Mouse (Mus musculus) frontal cortex, postnatal 14 days (tissue): ENCODE results near the gene Impdh2.

Experiments used
- DNase-seq, 2 experiments: peaks; one replicate each; pipeline ENCODE4 v3.0.0; 2022; ENCODE audit warnings: low spot score in 2 of 2

Gene Impdh2

GRCm38 (mm10) chr9:108560227-108560841 is at the start of gene Impdh2:
Impdh2 (plus strand) TSS chr9:108560286.
- peak; percentile 91 to 92 for DNase-seq

DNA sequence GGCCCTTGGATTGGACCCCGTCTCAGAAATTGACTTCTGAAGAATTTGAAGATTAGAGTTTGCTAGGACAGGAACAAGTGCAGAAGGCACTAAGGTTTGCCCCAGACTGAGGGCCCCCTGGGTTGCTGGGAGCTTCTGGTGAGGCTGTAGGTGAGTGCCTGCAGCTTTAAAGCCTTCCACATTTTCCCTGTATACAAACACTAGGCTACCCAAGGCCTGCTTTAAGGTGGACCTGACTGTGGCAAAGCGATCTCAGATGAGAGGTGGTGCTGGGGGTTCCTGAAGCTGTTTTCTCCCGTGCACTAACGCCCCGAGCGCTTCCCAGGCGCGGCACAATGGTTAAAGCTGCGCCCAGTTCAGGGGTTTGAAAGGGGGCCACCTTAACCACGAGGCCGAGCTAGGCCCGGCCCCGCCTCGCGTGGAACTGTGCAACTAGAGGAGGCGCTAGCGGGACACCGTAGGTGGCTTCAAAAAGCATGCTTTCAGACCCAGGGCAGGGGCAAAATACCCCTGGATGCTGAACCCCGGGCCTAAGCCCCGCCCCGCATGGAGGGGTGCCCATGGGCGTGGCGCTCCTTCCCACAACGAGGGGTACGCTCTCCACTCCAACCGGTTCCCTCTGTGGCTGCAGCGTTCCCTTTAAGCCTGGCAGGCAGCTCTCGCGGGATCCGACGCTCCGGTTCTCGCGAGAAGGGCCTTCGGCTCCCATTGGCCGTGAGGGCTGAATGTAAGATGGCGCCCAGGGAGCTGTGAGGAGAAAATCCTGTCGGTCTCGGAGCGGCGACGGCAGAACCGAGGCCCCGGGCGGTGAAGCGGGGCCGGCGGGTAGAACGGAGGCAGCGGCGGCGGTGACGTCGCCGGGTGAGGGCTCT is 43.5 kb upstream of the Impdh2 start, which contains the start of gene Qrich1:
Gene Qrich1, plus strand, starts transcription at position 427 of the 872 bp plus-strand sequence.
- peak; percentile 95 for DNase-seq

DNA sequence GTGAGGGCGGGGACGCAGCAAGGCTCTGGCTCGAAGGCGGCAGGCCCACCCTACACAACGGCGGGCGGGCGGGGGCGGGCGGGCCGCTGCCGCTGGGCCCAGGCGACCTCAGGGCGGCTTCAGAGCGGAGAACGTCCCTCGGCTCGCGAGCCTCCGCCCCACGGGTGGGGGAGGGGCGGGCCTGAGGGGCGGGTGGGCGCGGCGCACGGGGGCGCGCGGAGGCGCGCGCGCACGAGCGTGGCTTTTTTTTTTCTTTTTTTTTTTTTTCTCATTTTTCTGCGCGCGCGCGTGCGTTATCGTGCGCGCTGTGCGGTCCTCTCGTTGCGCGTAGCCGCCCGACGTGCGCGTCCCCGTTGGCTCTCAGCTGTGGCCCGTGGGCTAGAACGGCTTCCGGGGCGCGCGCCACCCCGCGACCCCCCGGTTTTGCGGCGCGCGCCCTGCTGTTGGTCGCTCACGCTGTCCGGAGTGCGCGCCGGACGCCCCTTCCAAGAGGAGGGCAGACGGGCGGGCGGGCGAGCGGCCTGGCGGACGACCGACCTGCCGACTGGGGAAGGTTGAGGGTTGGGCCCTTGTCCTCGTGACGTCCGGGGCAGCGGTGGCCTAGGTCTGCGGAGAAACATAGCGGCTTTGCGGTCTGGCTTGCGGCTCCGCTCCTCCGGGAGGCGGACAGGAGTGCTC is 42.7 kb upstream of the Impdh2 start:
- DNase-seq = peak; percentile 60 to 77

GRCm38 (mm10) chr9:108517931-108518332 is 42.2 kb upstream of the Impdh2 start:
- DNase-seq = peak; percentile 35 to 57

GRCm38 (mm10) chr9:108521604-108522003 is 38.5 kb upstream of the Impdh2 start:
- DNase-seq = no peak

GRCm38 (mm10) chr9:108523341-108523740 is 36.7 kb upstream of the Impdh2 start:
- DNase-seq = no peak

DNA sequence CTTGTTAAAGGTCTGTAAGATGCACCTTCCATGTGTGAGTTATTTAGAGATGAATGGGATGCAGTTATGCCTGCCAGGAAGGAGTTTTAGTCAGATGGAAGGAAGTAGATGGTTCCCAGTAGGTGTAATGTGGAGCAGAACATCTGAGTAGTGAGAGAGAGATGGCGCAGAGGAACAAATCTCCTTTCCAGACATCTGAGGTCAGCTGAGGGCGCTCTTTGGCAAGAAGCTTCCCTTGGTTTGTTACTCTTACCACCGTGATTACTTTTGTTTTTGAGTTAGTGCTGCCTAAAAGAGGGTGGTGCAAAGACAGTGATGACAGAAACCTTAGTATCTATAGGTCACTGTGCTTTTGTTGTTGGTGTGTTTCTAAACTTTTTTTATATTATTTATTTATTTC is 34.7 kb upstream of the Impdh2 start:
- no peak for DNase-seq

DNA sequence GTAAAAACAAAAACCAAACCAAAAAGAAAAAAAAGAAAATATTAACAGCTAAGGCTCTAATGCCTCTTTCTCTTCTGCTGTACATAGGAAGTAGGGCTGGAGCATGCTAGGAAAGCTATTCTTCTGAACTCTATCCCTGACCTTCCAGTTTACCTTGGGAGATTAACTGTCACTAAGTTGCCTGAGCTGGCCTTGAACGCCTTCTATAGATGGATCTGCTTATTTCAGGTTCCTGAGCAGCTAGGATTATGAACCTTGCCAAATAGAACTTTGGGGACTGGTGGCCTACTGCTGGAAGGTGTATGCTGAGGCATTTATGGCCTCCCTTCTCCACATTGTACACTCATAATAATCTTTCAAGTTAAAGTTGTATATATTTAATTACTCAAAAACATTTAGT is 29.1 kb upstream of the Impdh2 start:
- DNase-seq = no peak

GRCm38 (mm10) chr9:108531496-108531895 is 28.6 kb upstream of the Impdh2 start:
- DNase-seq = no peak

DNA sequence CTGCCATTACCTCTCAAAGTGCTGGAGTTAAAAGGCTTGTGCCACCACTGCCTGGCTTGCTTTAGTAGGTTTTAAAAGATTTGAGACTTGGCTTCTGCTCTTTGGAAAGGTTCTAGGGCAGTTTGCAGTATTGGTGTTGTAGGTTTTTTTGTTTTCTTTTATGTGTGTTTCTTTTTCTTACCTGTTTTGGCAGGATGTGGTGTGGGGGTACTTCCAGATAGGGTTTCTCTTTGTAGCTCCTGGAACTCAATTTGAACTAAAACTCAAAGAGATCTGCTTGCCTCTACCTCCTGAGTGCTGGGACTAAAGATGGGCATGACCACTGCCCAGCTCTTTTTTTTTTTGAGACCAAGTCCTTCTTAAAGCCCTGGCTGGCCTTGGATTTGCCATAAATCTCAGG is 19.2 kb upstream of the Impdh2 start:
- no peak for DNase-seq

DNA sequence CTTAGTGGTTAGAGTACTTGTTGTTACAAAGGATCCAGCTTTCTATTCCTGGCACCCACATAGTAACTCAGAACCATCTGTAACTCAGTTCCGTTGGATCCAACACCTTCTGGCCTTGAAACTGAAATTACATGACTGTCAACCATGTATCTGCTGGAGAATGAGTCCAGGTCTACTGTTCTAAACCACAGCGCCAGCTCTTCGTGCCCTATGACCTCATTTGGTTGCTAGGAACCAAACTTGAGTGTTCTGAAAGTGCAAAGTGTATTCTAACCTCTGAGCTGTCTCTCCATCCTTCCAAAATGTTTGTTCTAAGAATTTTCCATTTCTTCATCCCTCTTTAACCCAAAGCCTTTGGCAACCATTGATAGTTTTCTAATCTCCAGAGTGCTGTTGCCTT is 14.1 kb upstream of the Impdh2 start:
- DNase-seq = no peak

- DNase-seq = no peak
Measured at GRCm38 (mm10) chr9:108546875-108547274, 13.2 kb upstream of the Impdh2 start.

- DNase-seq = no peak
Measured at GRCm38 (mm10) chr9:108559169-108559568, 917 bp upstream of the Impdh2 start.

- DNase-seq = no peak
Measured at GRCm38 (mm10) chr9:108563671-108564070, 3.6 kb downstream of the Impdh2 start.

- no peak for DNase-seq
Measured at GRCm38 (mm10) chr9:108564131-108564530, 4.0 kb downstream of the Impdh2 start.

DNA sequence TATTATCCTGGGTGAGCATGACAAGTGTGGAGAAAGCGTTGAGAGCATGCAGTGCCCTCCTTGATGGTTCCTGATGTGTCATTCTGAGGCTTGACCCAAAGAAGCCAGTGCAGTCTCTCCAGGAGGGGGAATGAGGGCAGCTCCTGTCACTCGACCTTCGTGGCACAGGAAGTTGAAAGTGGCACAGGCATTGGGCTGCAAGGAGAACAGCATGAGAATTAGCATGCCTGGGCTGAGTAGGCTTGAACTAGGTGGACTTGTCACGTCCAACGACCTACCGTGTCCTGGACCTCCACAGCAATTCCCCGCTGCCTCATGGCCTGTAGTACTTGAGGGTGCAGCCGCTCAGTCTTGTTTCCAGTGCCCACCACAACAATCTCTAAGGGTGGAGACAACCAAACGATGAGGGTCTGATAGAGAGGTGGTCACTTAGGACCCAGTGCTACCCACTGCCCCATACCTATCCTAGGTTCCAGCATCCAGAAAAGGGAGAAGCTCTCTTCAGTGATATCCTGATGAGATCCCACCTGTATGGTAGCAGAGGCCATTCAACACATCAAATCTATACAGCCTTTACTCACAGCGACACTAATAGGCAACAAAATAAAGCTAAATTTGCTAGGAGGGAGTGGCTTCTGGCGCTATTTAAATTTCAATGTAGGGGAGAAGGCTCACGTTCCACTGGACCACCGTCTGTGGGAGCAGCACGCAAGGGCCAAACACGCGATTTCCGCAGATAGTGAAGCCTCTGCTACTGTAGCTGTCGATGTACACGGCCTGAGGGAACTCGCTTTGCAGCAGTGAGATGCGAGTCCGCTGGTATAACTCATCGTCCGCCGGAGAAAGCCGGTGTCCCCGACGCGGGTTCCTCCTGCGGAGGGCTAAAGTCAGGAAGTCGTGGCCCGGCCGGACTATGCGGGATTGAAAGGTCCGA is 6.1 kb downstream of the Impdh2 start:
- DNase-seq = no peak

DNA sequence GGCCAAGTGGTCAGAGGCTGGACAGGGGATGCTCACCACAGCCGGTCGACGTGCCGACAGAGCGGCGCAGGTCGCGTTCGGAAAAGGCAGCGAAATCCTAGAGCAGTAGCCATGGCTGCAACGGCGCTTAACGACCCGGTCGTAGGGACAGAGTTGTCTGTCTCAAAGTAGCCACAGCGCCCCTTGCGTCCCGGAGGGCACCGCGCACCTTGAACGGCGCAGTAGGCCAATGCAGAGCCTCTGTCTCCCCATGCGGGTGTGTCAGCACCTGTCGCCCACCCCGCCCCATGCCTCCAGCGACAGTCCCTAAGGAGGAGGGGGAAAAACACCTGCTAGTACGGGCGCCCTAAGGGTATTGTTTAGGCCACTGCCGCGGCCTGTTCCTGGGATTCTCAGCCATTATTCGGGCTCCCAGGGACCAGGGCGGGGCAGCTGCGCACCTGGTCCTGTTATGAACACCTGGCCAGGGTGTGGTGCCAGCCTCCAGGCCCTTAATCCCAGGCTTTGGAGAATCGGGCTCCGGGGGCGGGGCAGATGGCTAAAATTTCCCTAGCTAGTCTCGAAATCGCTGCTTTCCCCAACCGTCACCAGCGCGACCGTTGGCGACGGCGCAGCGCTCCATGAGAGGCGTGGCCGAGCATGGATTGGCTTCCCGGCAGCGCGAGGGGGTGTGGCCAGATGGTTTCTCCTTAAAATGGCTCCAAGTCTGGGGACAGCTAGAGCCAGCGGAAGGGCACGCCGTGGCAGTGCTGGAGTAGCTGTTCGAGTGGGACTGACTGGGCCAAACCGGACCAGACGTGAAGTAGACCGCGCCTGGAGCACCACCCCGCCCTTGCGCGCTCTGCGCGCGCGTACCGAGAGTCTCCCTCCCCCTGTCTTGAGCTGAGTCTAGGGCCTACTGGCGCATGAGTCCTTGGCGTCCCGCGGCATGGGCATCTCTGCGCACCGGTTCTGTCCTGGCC is 7.0 kb downstream of the Impdh2 start, which contains the start of gene Ndufaf3:
Gene Ndufaf3, minus strand, starts transcription at position 620 of the 962 bp plus-strand sequence.
- peak; percentile 91 to 95 for DNase-seq

GRCm38 (mm10) chr9:108567931-108568419 is 7.9 kb downstream of the Impdh2 start:
- no peak for DNase-seq

- no peak for DNase-seq
Measured at GRCm38 (mm10) chr9:108568511-108568921, 8.4 kb downstream of the Impdh2 start.
